Mouse (Mus musculus) urinary bladder, postnatal 14 days (tissue): ENCODE measurements at regions not wholly inside any gene's neighbourhood (a gene's known extent, or its start where the extent isn't known, plus 50 kb on each side); places are given as distances from the start of the nearest gene placed in this dataset.

Experiments
- DNase-seq: peaks from one replicate; pipeline ENCODE4 v3.0.0; 2021; ENCODE audit warnings: low spot score

GRCm38 (mm10) chr10:92225818-92226217 is 496.4 kb downstream of the Nedd1 start:
- no peak for DNase-seq

- no peak for DNase-seq
Measured at GRCm38 (mm10) chr10:92225071-92225470, 497.1 kb downstream of the Nedd1 start.

GRCm38 (mm10) chr10:92219310-92219709 is 502.9 kb downstream of the Nedd1 start:
- no peak for DNase-seq

GRCm38 (mm10) chr10:92170856-92171255 is 551.4 kb downstream of the Nedd1 start:
- DNase-seq, result no peak

- no peak for DNase-seq
Measured at GRCm38 (mm10) chr10:92166057-92166456, 556.2 kb downstream of the Nedd1 start.

- DNase-seq, result no peak
Measured at GRCm38 (mm10) chr10:92164991-92165390, 557.2 kb downstream of the Nedd1 start.

- DNase-seq, result no peak
Measured at GRCm38 (mm10) chr10:92164648-92164960, 557.6 kb downstream of the Nedd1 start.

GRCm38 (mm10) chr10:92163851-92164647 is 558.2 kb downstream of the Nedd1 start:
- DNase-seq, result no peak

- no peak for DNase-seq
Measured at GRCm38 (mm10) chr10:92163071-92163504, 559.1 kb downstream of the Nedd1 start.

- DNase-seq, result peak; percentile 6
Measured at GRCm38 (mm10) chr10:92162473-92163011, 559.7 kb downstream of the Nedd1 start.

GRCm38 (mm10) chr10:92161501-92161900 is 560.7 kb downstream of the Nedd1 start:
- DNase-seq, result no peak

- DNase-seq, result no peak
Measured at GRCm38 (mm10) chr10:92146263-92146662, 576.0 kb downstream of the Nedd1 start.

GRCm38 (mm10) chr10:92135521-92135920 is 586.7 kb downstream of the Nedd1 start:
- no peak for DNase-seq

- DNase-seq, result no peak
Measured at GRCm38 (mm10) chr10:92112790-92113189, 609.4 kb downstream of the Nedd1 start.

GRCm38 (mm10) chr10:92106331-92106730 is 615.9 kb downstream of the Nedd1 start:
- DNase-seq, result no peak

GRCm38 (mm10) chr10:92103887-92104286 is 618.3 kb downstream of the Nedd1 start:
- no peak for DNase-seq

- DNase-seq, result no peak
Measured at GRCm38 (mm10) chr10:92102755-92103154, 619.5 kb downstream of the Nedd1 start.

- no peak for DNase-seq
Measured at GRCm38 (mm10) chr10:92097562-92097961, 624.7 kb downstream of the Nedd1 start.

GRCm38 (mm10) chr10:92097081-92097480 is 625.1 kb downstream of the Nedd1 start:
- no peak for DNase-seq

- DNase-seq, result no peak
Measured at GRCm38 (mm10) chr10:92091480-92092395, 630.5 kb downstream of the Nedd1 start.

- no peak for DNase-seq
Measured at GRCm38 (mm10) chr10:92082111-92082510, 640.1 kb downstream of the Nedd1 start.

- no peak for DNase-seq
Measured at GRCm38 (mm10) chr10:92081199-92081598, 641.0 kb downstream of the Nedd1 start.

GRCm38 (mm10) chr10:92079421-92079820 is 642.8 kb downstream of the Nedd1 start:
- DNase-seq, result no peak
